Mouse (Mus musculus): ENCODE measurements at regions not wholly inside any gene's neighbourhood (a gene's known extent, or its start where the extent isn't known, plus 50 kb on each side); places are given as distances from the start of the nearest gene placed in this dataset.

DNA sequence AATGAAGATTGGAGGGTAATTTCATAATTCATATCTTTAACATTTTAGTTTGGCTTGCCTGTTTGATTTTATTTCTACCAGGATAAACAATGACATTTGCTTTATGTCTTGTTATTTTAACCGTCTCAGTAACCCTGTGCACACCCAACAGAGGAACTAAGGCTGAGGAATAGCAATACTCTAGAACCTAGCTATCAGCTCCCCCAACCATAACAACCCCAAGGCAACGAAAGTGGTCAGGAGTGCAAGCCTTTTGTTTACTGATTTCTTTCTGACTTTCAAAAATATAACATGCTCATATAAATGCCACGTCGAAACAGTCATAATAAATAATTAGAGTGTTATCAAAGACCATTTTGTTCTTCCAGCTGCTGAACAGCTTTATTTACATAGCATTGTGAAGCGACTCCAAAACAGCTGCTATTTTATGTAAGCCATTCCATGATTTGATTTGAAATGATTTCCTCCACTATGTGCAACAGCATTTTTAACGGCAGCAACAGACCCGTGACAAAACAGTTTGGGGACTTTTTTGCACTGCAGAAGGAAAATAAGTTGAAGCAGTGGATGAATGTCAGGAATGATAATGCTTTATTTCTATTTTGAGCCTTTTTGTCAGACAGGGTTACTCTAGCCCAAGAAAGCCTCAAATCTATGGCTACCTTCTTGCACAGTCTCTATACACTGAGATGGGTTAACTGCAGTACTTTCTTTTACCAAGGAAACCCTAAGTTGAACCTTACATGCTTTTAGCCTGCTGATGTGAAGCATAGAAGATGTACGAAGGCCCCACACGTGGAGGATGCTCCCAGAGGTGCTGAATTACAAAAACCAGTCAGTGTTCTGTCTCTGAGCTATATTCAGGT is 420.7 kb upstream of the C030005K15Rik start:
- TF ChIP-seq POLR2A (IDR thresholded peaks at IDR 0.05; ENCODE audit: low read depth, low read length) (no peak), CTCF (IDR thresholded peaks at IDR 0.05; ENCODE audit: borderline replicate concordance, insufficient read depth, low read length) (no peak)
- no peak overlapping the region for H3K4me3 ChIP-seq (ENCODE audit: insufficient read depth, low read length)
- no peaks in the 10 kb centered on the region for H3K4me1 ChIP-seq (ENCODE audit: control insufficient read depth, insufficient read depth, low read length)
- H3K27ac ChIP-seq (ENCODE audit: insufficient read depth, low read length): no peak overlapping the region

DNA sequence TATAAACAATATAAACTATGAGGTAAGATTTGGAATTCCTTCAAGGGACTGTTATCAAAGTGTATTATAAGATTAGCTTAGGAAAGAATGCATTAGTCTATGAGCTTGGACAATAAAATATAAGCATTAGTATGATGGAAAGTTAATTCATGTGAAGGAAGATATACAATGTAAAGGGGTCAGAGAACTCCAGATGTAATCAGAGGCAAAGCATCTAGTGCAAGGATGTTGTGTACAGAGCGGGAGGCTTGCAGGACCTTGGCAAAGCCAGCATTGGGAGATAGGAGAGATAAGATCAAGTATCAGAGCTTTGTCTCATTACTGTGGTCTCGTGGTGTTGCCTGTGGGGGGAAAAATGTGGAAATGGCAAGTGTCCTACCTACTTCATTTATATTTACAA is 429.4 kb upstream of the C030005K15Rik start:
- Histone ChIP-seq H3K4me3 (ENCODE audit: insufficient read depth, low read length) (no peak overlapping the region), H3K4me1 (ENCODE audit: control insufficient read depth, insufficient read depth, low read length) (no peaks in the 10 kb centered on the region), H3K27ac (ENCODE audit: insufficient read depth, low read length) (no peak overlapping the region)
- no peak for TF ChIP-seq CTCF (IDR thresholded peaks at IDR 0.05; ENCODE audit: borderline replicate concordance, insufficient read depth, low read length)
- no peak for TF ChIP-seq POLR2A (IDR thresholded peaks at IDR 0.05; ENCODE audit: low read depth, low read length)

DNA sequence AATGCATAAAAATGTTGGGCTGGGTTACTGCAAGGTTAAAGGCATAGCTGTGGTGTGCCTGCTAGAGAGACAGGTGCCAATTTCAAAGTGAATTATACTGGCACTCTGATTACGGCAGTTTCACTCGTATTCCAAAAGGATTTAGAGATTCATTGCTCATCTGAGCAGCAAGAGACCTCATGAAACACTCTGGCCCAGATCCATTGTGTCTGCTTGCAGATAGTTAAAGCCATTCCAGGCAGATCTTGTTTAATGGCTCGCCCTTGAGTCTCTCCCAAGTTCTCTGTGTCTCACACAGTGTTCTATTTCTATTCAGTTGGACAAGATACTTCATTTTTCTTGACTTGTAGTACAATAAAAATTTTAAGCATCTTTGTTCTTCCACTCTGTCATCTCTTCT is 459.1 kb upstream of the C030005K15Rik start:
- H3K27ac ChIP-seq (ENCODE audit: insufficient read depth, low read length): no peak overlapping the region
- TF ChIP-seq POLR2A (IDR thresholded peaks at IDR 0.05; ENCODE audit: low read depth, low read length): no peak
- no peak for TF ChIP-seq CTCF (IDR thresholded peaks at IDR 0.05; ENCODE audit: borderline replicate concordance, insufficient read depth, low read length)

DNA sequence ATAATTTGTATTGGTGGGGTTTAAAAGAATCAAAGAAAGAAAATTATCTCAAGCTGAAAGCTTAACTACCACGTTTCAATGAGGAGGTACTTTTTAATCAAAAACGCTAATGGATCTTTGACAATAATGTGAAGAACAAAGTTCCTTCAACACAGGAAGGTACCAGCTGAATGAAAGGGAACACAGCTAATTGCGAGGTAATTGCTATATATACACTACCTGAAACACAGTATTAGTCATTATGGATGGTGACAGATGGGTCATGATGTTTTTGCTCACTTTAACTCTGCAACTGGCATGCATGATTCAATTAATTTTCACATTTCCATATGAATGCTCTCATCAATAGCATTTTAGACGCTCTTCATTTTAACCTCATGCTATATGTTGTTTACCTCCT is 470.3 kb upstream of the C030005K15Rik start:
- Histone ChIP-seq H3K4me1 (ENCODE audit: control insufficient read depth, insufficient read depth, low read length) (no peaks in the 10 kb centered on the region), H3K27ac (ENCODE audit: insufficient read depth, low read length) (no peak overlapping the region), H3K4me3 (ENCODE audit: insufficient read depth, low read length) (no peak overlapping the region)
- TF ChIP-seq POLR2A (IDR thresholded peaks at IDR 0.05; ENCODE audit: low read depth, low read length) (no peak), CTCF (IDR thresholded peaks at IDR 0.05; ENCODE audit: borderline replicate concordance, insufficient read depth, low read length) (no peak)

More for the DNA sequence above, 459.1 kb upstream of the C030005K15Rik start:
- Histone ChIP-seq H3K4me1 (ENCODE audit: control insufficient read depth, insufficient read depth, low read length) (no peaks in the 10 kb centered on the region), H3K4me3 (ENCODE audit: insufficient read depth, low read length) (no peak overlapping the region)

DNA sequence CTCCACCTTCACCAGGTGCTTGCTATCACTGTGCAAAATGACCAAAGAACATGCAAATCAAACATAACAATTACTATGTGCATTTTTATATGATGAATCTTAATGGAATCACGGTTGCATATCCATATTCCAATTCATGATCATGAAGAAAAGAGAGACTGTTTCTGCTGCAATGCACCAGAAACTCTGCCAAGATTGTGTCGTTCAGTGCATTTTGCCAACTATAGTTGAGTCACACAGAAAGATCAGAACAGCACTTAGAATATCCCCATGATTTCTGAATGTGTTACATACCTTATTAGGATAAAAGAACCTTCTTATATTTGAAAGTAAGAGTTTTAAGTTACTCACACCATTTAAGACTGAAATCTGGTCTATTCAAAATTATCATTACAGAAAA is 483.7 kb upstream of the C030005K15Rik start:
- no peak for TF ChIP-seq CTCF (IDR thresholded peaks at IDR 0.05; ENCODE audit: borderline replicate concordance, insufficient read depth, low read length)
- TF ChIP-seq POLR2A (IDR thresholded peaks at IDR 0.05; ENCODE audit: low read depth, low read length): no peak
- no peak overlapping the region for H3K27ac ChIP-seq (ENCODE audit: insufficient read depth, low read length)
- no peaks in the 10 kb centered on the region for H3K4me1 ChIP-seq (ENCODE audit: control insufficient read depth, insufficient read depth, low read length)
- H3K4me3 ChIP-seq (ENCODE audit: insufficient read depth, low read length): no peak overlapping the region

DNA sequence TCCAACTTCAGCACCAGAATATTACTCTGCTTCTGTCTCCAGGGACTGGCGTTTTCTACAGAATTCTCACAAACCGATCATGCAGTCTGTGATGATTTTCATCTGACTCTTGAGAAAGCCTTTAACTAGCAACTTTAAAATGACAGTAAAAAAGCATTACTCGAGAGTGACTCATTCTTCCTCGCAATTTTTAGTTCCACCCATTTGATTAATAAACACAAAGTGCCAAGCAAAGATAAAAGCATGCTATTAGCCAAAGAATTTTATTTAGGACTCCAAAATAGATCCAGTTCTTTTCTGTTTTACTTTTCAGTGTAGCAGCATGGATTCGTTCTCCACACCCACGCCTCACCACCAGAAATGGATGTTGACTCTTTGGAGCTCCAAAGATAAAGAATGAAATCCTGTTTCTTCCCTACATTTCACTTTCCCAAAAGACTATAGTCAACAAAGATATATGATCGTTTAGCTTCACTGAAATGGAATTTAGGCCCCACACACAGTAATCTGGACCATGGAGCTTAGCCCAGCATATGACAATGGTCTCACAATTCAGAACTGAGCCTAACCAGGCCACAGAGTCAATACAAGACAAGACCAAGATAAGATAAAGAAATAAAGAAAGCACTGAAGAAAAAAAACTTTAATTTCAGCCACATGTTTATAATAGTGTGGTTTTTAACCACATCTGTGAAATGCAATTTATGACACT is 486.5 kb upstream of the C030005K15Rik start:
- Histone ChIP-seq H3K27ac (ENCODE audit: insufficient read depth, low read length) (peak overlapping the region; percentile 11; the same call in 1 of the 2 replicates), H3K4me1 (ENCODE audit: control insufficient read depth, insufficient read depth, low read length) (no peaks in the 10 kb centered on the region), H3K4me3 (ENCODE audit: insufficient read depth, low read length) (no peak overlapping the region)
- no peak for TF ChIP-seq CTCF (IDR thresholded peaks at IDR 0.05; ENCODE audit: borderline replicate concordance, insufficient read depth, low read length)
- no peak for TF ChIP-seq POLR2A (IDR thresholded peaks at IDR 0.05; ENCODE audit: low read depth, low read length)

DNA sequence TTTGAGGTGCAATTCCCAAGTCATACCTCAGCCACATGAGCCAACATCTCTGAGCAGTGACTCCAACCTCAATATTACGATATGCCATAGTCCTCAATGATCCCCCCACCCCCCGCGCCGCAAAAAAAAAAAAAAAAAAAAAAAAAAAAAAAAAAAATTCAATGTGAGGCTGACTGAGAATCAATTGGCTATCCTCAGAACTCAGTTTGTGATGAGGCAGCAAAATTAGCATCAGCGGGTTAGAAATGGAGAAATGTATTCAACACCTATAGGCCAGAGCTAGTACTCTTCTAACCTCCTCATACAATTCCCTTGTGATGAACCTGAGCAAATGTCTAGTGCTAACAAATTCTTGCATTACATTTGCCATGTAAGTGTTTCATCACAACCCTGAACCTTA is 504.5 kb upstream of the C030005K15Rik start:
- no peaks in the 10 kb centered on the region; the same call in 1 of the 2 replicates for H3K4me1 ChIP-seq (ENCODE audit: control insufficient read depth, insufficient read depth, low read length)
- no peak overlapping the region for H3K4me3 ChIP-seq (ENCODE audit: insufficient read depth, low read length)
- no peak overlapping the region for H3K27ac ChIP-seq (ENCODE audit: insufficient read depth, low read length)
- TF ChIP-seq POLR2A (IDR thresholded peaks at IDR 0.05; ENCODE audit: low read depth, low read length) (no peak), CTCF (IDR thresholded peaks at IDR 0.05; ENCODE audit: borderline replicate concordance, insufficient read depth, low read length) (no peak)

DNA sequence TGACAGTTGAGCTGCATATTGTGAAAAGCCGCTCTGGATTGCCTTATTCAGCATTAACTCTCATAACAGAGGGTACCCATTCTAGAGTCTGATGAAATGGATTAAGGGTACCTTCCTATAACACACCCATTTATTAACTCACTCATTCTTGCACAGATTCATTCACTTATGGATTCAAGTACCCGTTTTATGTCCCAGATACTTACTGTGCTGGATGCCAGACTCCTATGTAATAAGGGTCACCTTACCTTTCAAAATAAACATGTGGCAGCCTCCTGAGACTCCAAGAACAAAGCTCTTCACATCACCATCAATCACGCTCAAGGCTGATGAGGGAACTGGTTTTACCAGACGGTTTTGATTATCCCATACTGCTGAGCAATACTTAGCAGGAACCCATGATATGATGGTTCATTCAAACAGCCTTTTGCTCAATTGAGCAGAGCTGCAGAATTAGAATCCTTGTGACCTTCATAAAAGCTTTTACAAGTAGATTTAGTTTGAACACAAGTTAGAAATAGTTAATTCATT is 505.2 kb upstream of the C030005K15Rik start:
- Histone ChIP-seq H3K4me3 (ENCODE audit: insufficient read depth, low read length) (no peak overlapping the region), H3K4me1 (ENCODE audit: control insufficient read depth, insufficient read depth, low read length) (no peaks in the 10 kb centered on the region; the same call in 1 of the 2 replicates), H3K27ac (ENCODE audit: insufficient read depth, low read length) (no peak overlapping the region)
- TF ChIP-seq CTCF (IDR thresholded peaks at IDR 0.05; ENCODE audit: borderline replicate concordance, insufficient read depth, low read length): no peak
- no peak for TF ChIP-seq POLR2A (IDR thresholded peaks at IDR 0.05; ENCODE audit: low read depth, low read length)

DNA sequence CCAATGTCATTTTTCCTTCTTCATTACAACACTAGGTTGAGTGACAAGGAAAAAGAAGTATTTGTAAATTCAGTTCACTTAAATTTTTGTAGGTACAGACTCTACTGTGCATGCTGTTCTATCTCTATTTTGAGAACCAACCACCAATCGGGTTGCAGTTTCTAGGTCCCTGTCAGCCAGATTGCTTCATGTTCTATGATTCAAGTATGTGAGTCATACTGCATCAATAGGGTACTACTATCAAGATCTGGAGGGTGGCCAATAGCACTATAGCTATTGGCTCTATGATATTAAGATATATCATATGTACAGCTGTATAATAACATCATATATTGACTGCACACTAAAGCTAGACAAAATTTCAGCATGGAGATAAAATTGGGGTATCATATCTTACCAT is 521.8 kb upstream of the C030005K15Rik start:
- Histone ChIP-seq H3K4me1 (ENCODE audit: control insufficient read depth, insufficient read depth, low read length) (no peaks in the 10 kb centered on the region), H3K4me3 (ENCODE audit: insufficient read depth, low read length) (no peak overlapping the region), H3K27ac (ENCODE audit: insufficient read depth, low read length) (no peak overlapping the region)
- TF ChIP-seq POLR2A (IDR thresholded peaks at IDR 0.05; ENCODE audit: low read depth, low read length): no peak
- no peak for TF ChIP-seq CTCF (IDR thresholded peaks at IDR 0.05; ENCODE audit: borderline replicate concordance, insufficient read depth, low read length)

Measured in embryonic fibroblast, embryonic 13.5 days (primary cell).